Mouse (Mus musculus) kidney, embryonic 14.5 days (tissue): ENCODE results near the gene Ncam1. TPM values are rescaled to one million over a fixed set of nuclear protein-coding genes. Genes with fewer than 3 reads are reported as not detected.

Experiments
- ATAC-seq: fragments of 200-750 bp; cut with Nextera tagmentation; 2 replicates; pipeline ENCODE4 v1.8.0; 2017; ENCODE audit warnings: moderate number of reproducible peaks, mild to moderate bottlenecking, moderate TSS enrichment, moderate library complexity; ENCODE audit not compliant: low FRiP score, low TSS enrichment
- H3K27ac ChIP-seq: fragments of 300-500 bp; sonication (generic); 2 replicates; pipeline ENCODE4 v1.5.1; 2014; ENCODE audit warnings: low read depth, mild to moderate bottlenecking, low read length, moderate library complexity, mixed read lengths
- H3K27me3 ChIP-seq: fragments of 300-500 bp; sonication (generic); 2 replicates; pipeline ENCODE4 v1.6.1; 2014; ENCODE audit warnings: mild to moderate bottlenecking, low read length; ENCODE audit not compliant: control insufficient read depth, insufficient read depth
- H3K36me3 ChIP-seq: fragments of 300-500 bp; sonication (generic); 2 replicates; pipeline ENCODE4 v1.6.1; 2014; ENCODE audit warnings: low read length, mixed read lengths; ENCODE audit not compliant: control insufficient read depth, insufficient read depth
- H3K4me1 ChIP-seq: fragments of 300-500 bp; sonication (generic); 2 replicates; pipeline ENCODE4 v1.6.1; 2014; ENCODE audit warnings: low read length, mixed read lengths; ENCODE audit not compliant: control insufficient read depth, insufficient read depth
- H3K4me2 ChIP-seq: fragments of 300-500 bp; sonication (generic); replicated peaks from 2 replicates; pipeline ENCODE4 v1.6.1; 2014; ENCODE audit warnings: low read depth, mild to moderate bottlenecking, low read length
- H3K4me3 ChIP-seq: fragments of 300-500 bp; sonication (generic); 2 replicates; pipeline ENCODE4 v1.5.1; 2014; ENCODE audit warnings: mild to moderate bottlenecking, low read length
- H3K9ac ChIP-seq: fragments of 300-500 bp; sonication (generic); 2 replicates; pipeline ENCODE4 v1.6.1; 2014; ENCODE audit warnings: low read depth, mild to moderate bottlenecking, low read length, moderate library complexity
- H3K9me3 ChIP-seq: fragments of 300-500 bp; sonication (generic); 2 replicates; pipeline ENCODE4 v1.6.1; 2016; ENCODE audit warnings: low read length; ENCODE audit not compliant: control insufficient read depth
- WGBS: fragments of 180-500 bp; shearing (Covaris S2); extraction: QIAGEN DNeasy Blood & Tissue Kit; methylation state at CpG from one replicate; pipeline ENCODE4 v1.1.7; 2014; 5-methylcytosine and 5-hydroxymethylcytosine counted together
- polyA plus RNA-seq: library from polyadenylated mRNA; unstranded; fragments of >200 nt; fragmentation: Nextera tagmentation; extraction: Ambion mirVana; gene quantifications from 2 replicates; pipeline ENCODE4 v1.2.1, GENCODE M21; 2014

The Ncam1 gene
- polyA plus RNA-seq, 1 experiment from 2014 or later: 126 TPM

DNA sequence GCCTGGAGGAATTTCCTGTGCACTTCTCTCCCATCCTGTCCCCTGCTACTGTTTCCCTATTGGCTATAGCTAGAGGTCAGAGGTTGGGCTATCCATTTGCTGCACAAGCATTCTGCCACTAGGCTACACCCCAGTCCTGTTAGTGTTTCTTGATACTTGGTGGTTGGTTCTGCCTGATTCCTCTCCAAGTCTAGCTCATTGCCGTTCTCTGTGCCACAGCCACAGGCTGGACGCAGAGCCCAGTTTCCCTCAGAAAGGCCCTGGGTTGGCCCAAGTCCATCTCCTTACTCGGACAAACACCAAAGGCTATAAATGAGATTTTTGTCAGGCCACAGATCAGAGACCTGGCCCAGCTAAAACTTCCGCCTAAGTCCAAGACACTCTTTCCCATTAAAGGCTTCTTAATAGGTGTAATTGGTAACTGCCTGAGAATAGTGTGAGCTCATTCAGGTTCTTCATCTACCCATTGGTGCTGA lies 140.3 kb downstream of the Ncam1 start:
- Histone ChIP-seq H3K27ac (no peak overlapping the region), H3K9me3 (no peaks in the 10 kb centered on the region), H3K4me3 (no peak overlapping the region), H3K4me2 (no peak overlapping the region), H3K9ac (no peak overlapping the region), H3K36me3 (no peaks in the 10 kb centered on the region), H3K4me1 (0 out of 2 replicates have a peak, but pooled peaks cover 5% of the 10 kb centered on the region), H3K27me3 (no peaks in the 10 kb centered on the region)
- ATAC-seq: no peak
- 69% methylated on average over 4 of the region's 4 CpGs for WGBS

DNA sequence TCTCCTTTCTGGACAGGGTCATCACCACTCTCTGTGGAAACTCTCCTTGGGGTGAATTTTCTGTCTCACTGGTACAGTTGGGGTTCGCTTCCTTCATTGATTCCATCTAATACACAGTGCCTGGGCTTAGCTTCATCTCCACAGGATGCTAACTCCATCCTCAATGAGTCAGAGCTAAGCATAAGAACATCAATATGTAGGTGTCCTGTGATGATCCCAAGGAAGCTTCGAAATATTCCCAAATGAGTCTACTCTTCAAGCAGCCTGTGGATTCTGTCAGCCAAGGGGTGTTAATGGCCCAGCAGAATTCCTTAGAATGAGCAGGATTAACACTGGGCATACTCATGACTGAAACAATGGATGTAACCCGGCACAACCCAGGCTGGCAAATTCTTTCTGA lies 144.3 kb downstream of the Ncam1 start:
- no peaks in the 10 kb centered on the region; the same call in 1 of the 2 replicates for H3K36me3 ChIP-seq
- WGBS: 95% methylated on average over 3 of the region's 3 CpGs
- no peaks in the 10 kb centered on the region for H3K27me3 ChIP-seq
- no peak overlapping the region for H3K27ac ChIP-seq
- H3K9me3 ChIP-seq: 0 out of 2 replicates have a peak, but pooled peaks cover 3% of the 10 kb centered on the region
- no peak overlapping the region for H3K9ac ChIP-seq
- no peak overlapping the region for H3K4me3 ChIP-seq
- no peaks in the 10 kb centered on the region for H3K4me1 ChIP-seq
- no peak overlapping the region for H3K4me2 ChIP-seq
- no peak for ATAC-seq

DNA sequence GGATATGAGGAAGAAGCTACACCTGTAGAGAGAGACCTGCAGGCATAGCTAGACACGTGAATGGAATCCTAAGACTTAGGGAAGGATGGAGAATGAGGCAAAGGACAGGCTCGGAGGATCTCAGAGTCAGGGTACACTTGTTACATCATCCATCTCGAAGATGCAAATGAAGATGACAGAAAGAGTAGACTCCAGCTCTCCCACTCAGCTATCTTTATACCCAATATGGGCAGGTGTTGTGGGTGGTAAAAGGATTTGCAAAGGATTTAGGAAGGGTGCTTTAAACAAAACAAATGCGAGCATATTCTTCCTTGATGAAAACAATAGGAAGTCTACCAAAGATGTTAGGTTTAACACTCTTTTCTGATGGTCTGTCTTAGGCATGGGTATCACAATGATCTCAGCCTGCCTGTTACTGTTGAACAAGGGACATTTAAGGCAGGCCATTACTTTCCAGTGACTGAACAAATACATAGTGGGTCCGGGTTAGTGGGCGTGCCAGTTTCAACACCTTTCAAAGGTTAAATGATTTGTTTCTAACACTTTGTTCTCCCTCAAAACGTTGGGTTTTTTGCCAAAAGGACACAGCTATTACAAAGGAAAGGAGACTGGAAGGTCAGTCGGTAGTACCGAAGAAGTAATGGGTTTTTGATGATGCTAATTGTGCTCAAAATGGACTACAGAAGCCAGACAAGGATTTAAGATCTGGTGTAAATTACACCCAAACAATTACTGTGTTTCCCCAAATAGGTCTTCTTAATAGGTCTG lies 145.1 kb downstream of the Ncam1 start:
- Histone ChIP-seq H3K4me2 (no peak overlapping the region), H3K27me3 (no peaks in the 10 kb centered on the region), H3K36me3 (no peaks in the 10 kb centered on the region; the same call in 1 of the 2 replicates), H3K9ac (no peak overlapping the region), H3K9me3 (peaks cover 3% of the 10 kb centered on the region; the same call in 1 of the 2 replicates), H3K27ac (no peak overlapping the region), H3K4me3 (no peak overlapping the region), H3K4me1 (no peaks in the 10 kb centered on the region)
- 64% methylated on average over 9 of the region's 9 CpGs for WGBS
- no peak for ATAC-seq

DNA sequence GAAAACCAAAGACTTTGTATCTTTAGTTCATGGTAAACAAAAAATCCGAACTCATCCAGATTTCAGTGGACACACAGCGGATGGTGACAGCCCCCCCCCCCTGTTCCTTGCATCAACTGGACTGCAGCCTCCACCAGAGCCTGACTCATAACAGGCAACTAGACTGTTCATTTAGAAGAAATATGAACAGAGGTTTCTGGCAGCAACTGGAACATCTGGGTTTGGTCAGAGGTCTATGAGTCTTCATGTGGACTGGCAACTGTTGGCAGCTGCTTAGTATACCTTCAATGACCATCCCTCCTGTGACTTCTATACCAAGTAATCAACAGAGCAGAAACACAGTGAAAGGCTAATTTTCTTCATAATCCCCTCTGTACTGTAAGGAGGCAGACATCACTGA lies 154.4 kb downstream of the Ncam1 start:
- H3K27me3 ChIP-seq: no peaks in the 10 kb centered on the region
- ATAC-seq: no peak
- H3K36me3 ChIP-seq: no peaks in the 10 kb centered on the region
- H3K27ac ChIP-seq: no peak overlapping the region
- no peak overlapping the region for H3K9ac ChIP-seq
- H3K4me3 ChIP-seq: no peak overlapping the region
- H3K4me2 ChIP-seq: no peak overlapping the region
- peaks cover 7% of the 10 kb centered on the region; the same call in 1 of the 2 replicates for H3K4me1 ChIP-seq
- H3K9me3 ChIP-seq: peaks cover 6% of the 10 kb centered on the region
- WGBS: 94% methylated on average over 2 of the region's 2 CpGs

DNA sequence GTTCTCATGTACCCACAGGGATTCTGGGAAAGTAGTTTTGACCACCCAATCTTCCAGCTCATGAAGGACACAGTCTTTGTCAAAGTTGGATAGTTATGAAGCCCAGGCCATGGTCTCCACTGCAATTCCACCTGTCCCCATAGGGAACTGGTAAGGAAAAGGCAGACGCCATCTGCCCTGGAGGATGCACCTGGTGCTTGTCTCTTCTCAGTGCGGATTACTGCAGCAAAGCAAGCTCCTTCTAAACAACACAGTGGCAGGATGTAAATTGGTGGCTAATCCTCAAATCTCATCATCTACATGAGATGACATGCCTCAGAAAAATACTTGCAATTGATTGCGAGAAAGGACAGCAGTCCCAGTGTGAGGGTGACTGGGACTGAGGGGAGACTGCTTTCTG lies 158.0 kb downstream of the Ncam1 start:
- Histone ChIP-seq H3K36me3 (no peaks in the 10 kb centered on the region), H3K27me3 (no peaks in the 10 kb centered on the region), H3K4me2 (no peak overlapping the region), H3K9me3 (no peaks in the 10 kb centered on the region), H3K9ac (no peak overlapping the region), H3K4me3 (no peak overlapping the region), H3K4me1 (peaks cover 7% of the 10 kb centered on the region; the same call in 1 of the 2 replicates), H3K27ac (no peak overlapping the region)
- 95% methylated on average over 3 of the region's 3 CpGs for WGBS
- ATAC-seq: no peak

DNA sequence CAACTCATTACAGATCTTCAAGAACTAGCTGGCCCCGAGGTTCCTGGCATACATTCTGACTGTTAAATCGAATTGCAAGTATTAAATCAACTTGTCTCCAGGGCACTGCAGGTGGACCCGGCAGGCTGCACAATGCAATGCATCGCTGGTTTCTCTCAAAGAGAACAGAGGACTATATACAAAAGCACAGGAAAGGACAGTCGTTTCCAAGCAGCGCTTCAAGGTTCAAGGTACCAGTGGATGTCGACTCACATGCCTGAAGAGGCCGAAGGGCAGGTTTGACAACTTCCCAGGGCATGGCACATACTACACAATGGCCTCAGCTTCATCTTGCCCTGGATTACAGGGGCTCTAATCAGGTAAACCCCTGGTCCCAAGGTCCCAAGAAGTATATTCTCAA lies 158.6 kb downstream of the Ncam1 start:
- Histone ChIP-seq H3K4me3 (no peak overlapping the region), H3K4me2 (no peak overlapping the region), H3K9ac (no peak overlapping the region), H3K4me1 (peaks cover 7% of the 10 kb centered on the region; the same call in 1 of the 2 replicates), H3K27me3 (no peaks in the 10 kb centered on the region), H3K36me3 (no peaks in the 10 kb centered on the region), H3K27ac (no peak overlapping the region), H3K9me3 (no peaks in the 10 kb centered on the region)
- 38% methylated on average over 8 of the region's 8 CpGs for WGBS
- 0 out of 2 replicates have a peak, but pooled peaks have one; percentile 43 for ATAC-seq

DNA sequence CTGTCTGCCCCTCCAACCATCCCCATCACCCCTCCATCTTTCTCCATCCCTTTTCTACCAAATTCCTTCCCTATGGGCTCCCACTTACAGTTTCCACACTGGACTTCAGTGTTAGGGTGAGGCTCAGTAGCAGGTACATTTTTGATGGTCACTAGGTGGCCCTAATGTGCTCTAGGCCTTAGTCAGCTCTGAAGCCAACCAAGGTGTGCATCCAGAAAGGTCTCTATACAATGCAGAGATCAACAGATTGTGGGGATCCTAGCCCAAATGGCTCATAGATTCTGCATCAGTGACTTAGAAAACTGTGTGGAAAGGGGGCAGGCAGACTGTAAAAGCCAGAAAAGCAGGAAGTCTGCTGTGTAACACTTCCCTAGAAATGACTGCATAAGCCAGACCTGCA lies 160.8 kb downstream of the Ncam1 start:
- Histone ChIP-seq H3K4me2 (no peak overlapping the region), H3K36me3 (no peaks in the 10 kb centered on the region), H3K4me1 (peaks cover 7% of the 10 kb centered on the region; the same call in 1 of the 2 replicates), H3K9me3 (no peaks in the 10 kb centered on the region), H3K9ac (no peak overlapping the region), H3K27ac (no peak overlapping the region), H3K4me3 (no peak overlapping the region), H3K27me3 (no peaks in the 10 kb centered on the region)
- ATAC-seq: no peak

DNA sequence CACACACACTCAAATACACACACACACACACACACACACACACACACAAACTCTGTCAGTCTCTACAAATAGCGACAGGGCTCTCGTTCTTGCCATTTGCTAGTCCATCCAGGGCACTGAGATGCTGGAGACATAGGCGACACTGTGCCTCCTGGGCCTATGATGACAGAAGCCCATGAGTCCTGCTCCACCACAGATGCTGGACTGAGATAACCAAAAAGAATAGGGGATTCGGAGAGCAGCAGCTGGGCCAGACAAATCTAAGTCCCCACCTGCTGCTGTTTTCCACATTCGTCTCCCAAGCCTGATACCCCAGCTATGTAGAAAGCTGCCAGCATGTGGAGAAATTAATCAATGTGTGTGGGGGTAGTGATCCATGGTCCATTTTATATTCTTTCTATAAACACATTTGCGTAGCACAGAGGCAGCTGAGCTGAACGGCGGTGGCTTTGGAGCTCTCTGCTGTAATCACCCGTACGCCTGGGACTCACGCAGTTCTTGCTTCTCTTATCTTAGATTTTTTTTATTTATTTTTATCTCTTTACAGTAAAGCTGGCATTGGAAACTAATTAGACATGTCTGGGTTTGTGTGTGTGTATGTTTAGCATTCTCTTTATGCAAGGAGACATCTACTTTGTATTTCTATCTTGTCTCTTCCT lies 162.9 kb downstream of the Ncam1 start:
- Histone ChIP-seq H3K36me3 (no peaks in the 10 kb centered on the region), H3K4me3 (no peak overlapping the region), H3K27ac (no peak overlapping the region), H3K4me2 (no peak overlapping the region), H3K9ac (no peak overlapping the region), H3K27me3 (no peaks in the 10 kb centered on the region), H3K4me1 (peaks cover 7% of the 10 kb centered on the region; the same call in 1 of the 2 replicates), H3K9me3 (no peaks in the 10 kb centered on the region)
- no peak for ATAC-seq
- 80% methylated on average over 11 of the region's 11 CpGs for WGBS

DNA sequence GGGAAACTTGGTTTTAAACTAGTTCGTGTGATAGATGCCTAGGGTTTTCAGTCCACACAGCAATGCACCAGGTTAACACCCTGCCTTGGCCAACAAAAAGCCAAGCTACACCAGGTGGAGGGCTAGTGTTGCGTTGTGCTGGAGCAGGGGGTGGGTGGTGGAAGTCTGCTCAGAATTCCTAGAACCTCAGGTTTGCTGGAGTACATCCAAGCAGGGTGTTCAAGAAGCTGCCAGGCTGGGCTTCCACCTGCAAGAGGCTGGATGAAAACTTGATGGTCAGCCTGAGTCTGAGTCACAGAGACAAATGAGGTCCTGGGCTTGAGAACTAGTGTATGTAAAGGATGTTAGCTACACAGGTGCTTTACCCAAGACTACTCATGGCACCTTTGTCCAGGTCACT lies 166.1 kb downstream of the Ncam1 start:
- Histone ChIP-seq H3K4me3 (no peak overlapping the region), H3K36me3 (no peaks in the 10 kb centered on the region), H3K9ac (no peak overlapping the region), H3K4me2 (no peak overlapping the region), H3K27ac (no peak overlapping the region), H3K4me1 (no peaks in the 10 kb centered on the region), H3K9me3 (no peaks in the 10 kb centered on the region), H3K27me3 (no peaks in the 10 kb centered on the region)
- no peak for ATAC-seq
- 88% methylated on average over 2 of the region's 2 CpGs for WGBS
